8 mouse cellular contexts compared by ENCODE assay signal in the genomic region with DNA sequence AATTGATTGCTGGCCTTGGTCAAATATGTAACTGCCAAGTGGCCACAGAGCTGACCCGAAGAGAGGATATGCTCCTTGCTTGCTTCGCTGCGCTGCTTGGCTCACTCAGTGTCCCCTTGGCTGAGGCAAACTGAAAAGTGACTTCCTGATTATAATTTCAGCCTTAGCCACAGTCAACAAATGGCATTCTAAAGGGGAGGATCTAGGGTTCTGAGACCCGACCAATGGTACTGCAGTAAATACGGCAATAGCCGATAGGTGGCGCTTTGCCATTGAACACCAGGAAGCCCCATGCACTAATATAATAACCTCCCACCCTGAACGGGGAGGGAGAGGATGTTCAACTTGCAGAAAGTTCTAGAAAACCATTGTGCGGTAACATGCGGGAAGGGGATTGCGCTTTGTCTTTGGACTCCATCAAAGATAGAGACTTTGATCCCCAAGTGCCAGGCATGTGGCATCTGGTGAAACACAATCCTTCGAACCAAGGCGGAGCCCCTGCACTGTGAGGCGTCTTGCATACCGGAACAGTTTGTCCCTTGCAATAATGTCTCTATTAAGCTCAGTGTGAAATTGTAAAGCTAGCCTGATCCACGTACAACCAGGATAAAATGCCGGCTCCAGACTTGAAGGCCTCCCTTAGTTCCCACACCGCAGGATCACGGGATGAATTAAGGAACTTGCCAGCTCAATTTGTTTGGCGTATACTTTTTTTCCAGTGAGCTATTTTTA.
DNase-seq lines count a peak whose midpoint lies in the region; ATAC-seq lines count a peak whose summit lies in the region.

No protein-coding gene starts in this region.

- H3K4me3 ChIP-seq in hindbrain, embryonic 11.5 days (ENCODE audit: low read depth, low read length): no peak overlapping the region
- H3K4me3 ChIP-seq in hindbrain, embryonic 12.5 days: no peak overlapping the region

- H3K27ac ChIP-seq in hindbrain, embryonic 11.5 days (ENCODE audit: low read depth, low read length): no peak overlapping the region
- no peak overlapping the region for H3K27ac ChIP-seq in hindbrain, embryonic 12.5 days

- peak; percentile 38; the same call in 1 of the 2 replicates for ATAC-seq in hindbrain, embryonic 11.5 days (ENCODE audit: low FRiP score)
- no peak for ATAC-seq in hindbrain, embryonic 12.5 days (ENCODE audit: low FRiP score)
- 0 out of 2 replicates have a peak, but pooled peaks have one; percentile 50 for ATAC-seq in megakaryocyte-erythroid progenitor cell, adult 5-6 weeks (replicated peaks; ENCODE audit: low FRiP score, low TSS enrichment, poor library complexity, severe bottlenecking)
- no peak for ATAC-seq in frontal cortex, adult (ENCODE audit: low TSS enrichment)

- H3K27me3 ChIP-seq in hindbrain, embryonic 11.5 days (ENCODE audit: control insufficient read depth, insufficient read depth, low read length): no peaks in the 10 kb centered on the region
- H3K27me3 ChIP-seq in hindbrain, embryonic 12.5 days: no peaks in the 10 kb centered on the region

- no peak overlapping the region for H3K4me2 ChIP-seq in hindbrain, embryonic 11.5 days (replicated peaks; ENCODE audit: low read depth, low read length)
- no peak overlapping the region for H3K4me2 ChIP-seq in hindbrain, embryonic 12.5 days (replicated peaks)

- H3K9ac ChIP-seq in hindbrain, embryonic 11.5 days (ENCODE audit: low read depth, low read length): no peak overlapping the region
- H3K9ac ChIP-seq in hindbrain, embryonic 12.5 days: no peak overlapping the region

- H3K9me3 ChIP-seq in hindbrain, embryonic 11.5 days (ENCODE audit: control insufficient read depth, low read length): no peaks in the 10 kb centered on the region
- no peaks in the 10 kb centered on the region for H3K9me3 ChIP-seq in hindbrain, embryonic 12.5 days (replicated peaks)

- 74% methylated on average over 20 of the region's 20 CpGs for WGBS in hindbrain, embryonic 11.5 days
- WGBS in hindbrain, embryonic 12.5 days: 73% methylated on average over 20 of the region's 20 CpGs

- peak; percentile 46 for DNase-seq in hindbrain, embryonic 11.5 days (ENCODE audit: low spot score)
- DNase-seq in R1 (ENCODE audit: low read depth, low spot score): peak; percentile 64
- peak; percentile 23 for DNase-seq in embryo, embryonic 9.5 days (ENCODE audit: extremely low spot score)
- peak; percentile 25 for DNase-seq in induced T-regulatory cell, adult 2 months (ENCODE audit: low read depth)
- no peak for DNase-seq in c-Kit-positive CD71-positive TER-119-positive erythroid progenitor cells, embryonic 14.5 days (ENCODE audit: low spot score)

- H3K4me1 ChIP-seq in hindbrain, embryonic 11.5 days (replicated peaks; ENCODE audit: control insufficient read depth, insufficient read depth, low read length): no peaks in the 10 kb centered on the region
- H3K4me1 ChIP-seq in hindbrain, embryonic 12.5 days: no peaks in the 10 kb centered on the region

- no peaks in the 10 kb centered on the region for H3K36me3 ChIP-seq in hindbrain, embryonic 11.5 days (ENCODE audit: control insufficient read depth, insufficient read depth, low read length)
- H3K36me3 ChIP-seq in hindbrain, embryonic 12.5 days: no peaks in the 10 kb centered on the region

Comparison
In these comparisons a context has a peak if more than half of its experiments do, and no peak if none do; other contexts are left out.
1. ATAC-seq: peak in hindbrain, embryonic 11.5 days (single experiment) and megakaryocyte-erythroid progenitor cell, adult 5-6 weeks (single experiment); none in hindbrain, embryonic 12.5 days (single experiment) and frontal cortex, adult (single experiment).